Mouse (Mus musculus) G1E (cell line): ENCODE measurements around the gene Chn2.

ENCODE experiments used
- CTCF ChIP-seq: IDR thresholded peaks from 2 replicates; pipeline ENCODE4 v1.5.1; 2012; ENCODE audit warnings: low read depth, low read length, inconsistent platforms, mixed read lengths
- GATA1 ChIP-seq: IDR thresholded peaks from 2 replicates; pipeline ENCODE4 v1.6.1; 2012; ENCODE audit warnings: borderline replicate concordance, low read length, inconsistent platforms, mixed read lengths
- POLR2AphosphoS5 ChIP-seq: IDR thresholded peaks from 2 replicates; pipeline ENCODE4 v1.6.1; 2012; ENCODE audit warnings: low read depth, low read length, inconsistent platforms; ENCODE audit not compliant: insufficient replicate concordance
- TAL1 ChIP-seq: conservative IDR thresholded peaks from 2 replicates; pipeline ENCODE4 v1.6.1; 2012; ENCODE audit warnings: low read depth, low read length, inconsistent platforms, mixed read lengths

GRCm38 (mm10) chr6:54213743-54214142 lies 174.4 kb downstream of the Chn2 start:
- TF ChIP-seq CTCF = no peak
- TF ChIP-seq GATA1 = no peak
- no peak for TF ChIP-seq POLR2AphosphoS5
- no peak for TF ChIP-seq TAL1
